Mouse (Mus musculus) E14TG2a.4 (cell line): Measurements from ENCODE around the gene Sgms1.

Source experiments
- H3K27me3 ChIP-seq: 2 replicates; pipeline ENCODE4 v1.6.1; 2014; ENCODE audit warnings: low read length, control low read depth; ENCODE audit not compliant: insufficient read depth
- H3K36me3 ChIP-seq: 2 replicates; pipeline ENCODE4 v1.6.1; 2014; ENCODE audit warnings: low read length, control low read depth; ENCODE audit not compliant: insufficient read depth
- H3K4me1 ChIP-seq: replicated peaks from 2 replicates; pipeline ENCODE4 v1.6.1; 2014; ENCODE audit warnings: low read depth, low read length, control low read depth
- H3K4me3 ChIP-seq: replicated peaks from 2 replicates; pipeline ENCODE4 v1.5.1; 2014; ENCODE audit warnings: mild to moderate bottlenecking, low read length
- H3K9me3 ChIP-seq: 2 replicates; pipeline ENCODE4 v1.6.1; 2014; ENCODE audit warnings: low read length, control low read depth
- CTCF ChIP-seq: conservative IDR thresholded peaks from 2 replicates; pipeline ENCODE4 v1.5.1; 2014; ENCODE audit warnings: low read length
- NANOG ChIP-seq: IDR thresholded peaks from 2 replicates; pipeline ENCODE4 v1.6.1; 2014; ENCODE audit warnings: borderline replicate concordance, low read length, mixed read lengths
- POU5F1 ChIP-seq: IDR thresholded peaks from 2 replicates; pipeline ENCODE4 v1.6.1; 2014; ENCODE audit warnings: low read length, borderline replicate concordance

Gene Sgms1

GRCm38 (mm10) chr19:32388191-32388921 lies 1.2 kb downstream of the Sgms1 start:
- Histone ChIP-seq H3K4me1 (peaks cover 43% of the 10 kb centered on the region), H3K27me3 (peaks cover 26% of the 10 kb centered on the region), H3K9me3 (no peaks in the 10 kb centered on the region), H3K36me3 (peaks cover 5% of the 10 kb centered on the region; the same call in 1 of the 2 replicates), H3K4me3 (peak overlapping the region; percentile 93)
- TF ChIP-seq POU5F1 = no peak

GRCm38 (mm10) chr19:32387403-32388190 lies 1.9 kb downstream of the Sgms1 start:
- peaks cover 5% of the 10 kb centered on the region; the same call in 1 of the 2 replicates for H3K36me3 ChIP-seq
- H3K4me1 ChIP-seq = peaks cover 39% of the 10 kb centered on the region
- peak overlapping the region; percentile 93 for H3K4me3 ChIP-seq
- peaks cover 26% of the 10 kb centered on the region for H3K27me3 ChIP-seq
- TF ChIP-seq CTCF = no peak
- TF ChIP-seq NANOG = no peak
- TF ChIP-seq POU5F1 = no peak
- no peaks in the 10 kb centered on the region for H3K9me3 ChIP-seq

- Histone ChIP-seq H3K4me3 (peak overlapping the region; percentile 93), H3K9me3 (no peaks in the 10 kb centered on the region), H3K27me3 (peaks cover 26% of the 10 kb centered on the region), H3K4me1 (peaks cover 36% of the 10 kb centered on the region), H3K36me3 (peaks cover 5% of the 10 kb centered on the region; the same call in 1 of the 2 replicates)
- TF ChIP-seq POU5F1 = no peak
- TF ChIP-seq CTCF = no peak
- TF ChIP-seq NANOG = no peak
These were observed 2.7 kb downstream of the Sgms1 start for GRCm38 (mm10) chr19:32386556-32387402.

- no peak for TF ChIP-seq NANOG
- no peak for TF ChIP-seq POU5F1
- no peak for TF ChIP-seq CTCF
- H3K27me3 ChIP-seq = peaks cover 21% of the 10 kb centered on the region
- H3K4me1 ChIP-seq = peaks cover 32% of the 10 kb centered on the region
- H3K9me3 ChIP-seq = no peaks in the 10 kb centered on the region
- H3K36me3 ChIP-seq = no peaks in the 10 kb centered on the region
- H3K4me3 ChIP-seq = no peak overlapping the region
These were observed 5.8 kb downstream of the Sgms1 start for GRCm38 (mm10) chr19:32383738-32384137.

DNA sequence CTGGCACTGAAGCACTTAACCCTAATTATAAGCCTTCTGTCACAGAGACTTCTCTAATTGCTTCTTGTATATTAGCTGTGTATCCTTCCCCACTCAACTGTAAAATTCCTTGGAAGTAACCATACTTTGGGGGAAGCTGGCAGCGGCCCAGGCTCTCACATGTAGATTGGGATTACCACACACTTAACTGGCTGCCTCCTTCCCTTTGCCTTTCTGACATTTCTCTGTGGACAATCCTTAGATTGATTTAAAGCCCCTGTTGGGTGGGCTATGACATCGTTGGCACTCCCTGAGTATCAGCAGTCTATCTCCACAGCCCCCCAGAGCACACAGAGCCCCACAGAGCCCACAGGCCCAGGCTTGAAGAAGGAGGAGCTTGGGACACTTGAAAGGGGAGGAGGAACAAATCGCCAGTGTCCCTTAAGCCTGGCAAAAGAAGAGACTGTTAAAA lies 8.0 kb downstream of the Sgms1 start:
- no peaks in the 10 kb centered on the region for H3K36me3 ChIP-seq

GRCm38 (mm10) chr19:32380748-32381147 lies 8.8 kb downstream of the Sgms1 start:
- Histone ChIP-seq H3K36me3 (no peaks in the 10 kb centered on the region), H3K4me1 (peaks cover 27% of the 10 kb centered on the region), H3K27me3 (peaks cover 3% of the 10 kb centered on the region), H3K4me3 (no peak overlapping the region), H3K9me3 (no peaks in the 10 kb centered on the region)
- TF ChIP-seq CTCF = no peak
- no peak for TF ChIP-seq POU5F1
- TF ChIP-seq NANOG = no peak

More for the DNA sequence above, 8.0 kb downstream of the Sgms1 start:
- TF ChIP-seq CTCF = no peak
- TF ChIP-seq POU5F1 = no peak
- no peak for TF ChIP-seq NANOG
- H3K4me3 ChIP-seq = no peak overlapping the region
- H3K9me3 ChIP-seq = no peaks in the 10 kb centered on the region
- peaks cover 30% of the 10 kb centered on the region for H3K4me1 ChIP-seq
- peaks cover 9% of the 10 kb centered on the region for H3K27me3 ChIP-seq

- H3K9me3 ChIP-seq = no peaks in the 10 kb centered on the region
- no peak for TF ChIP-seq NANOG
- no peak for TF ChIP-seq POU5F1
- no peak for TF ChIP-seq CTCF
- peaks cover 27% of the 10 kb centered on the region for H3K4me1 ChIP-seq
- no peaks in the 10 kb centered on the region for H3K27me3 ChIP-seq
- no peak overlapping the region for H3K4me3 ChIP-seq
- H3K36me3 ChIP-seq = no peaks in the 10 kb centered on the region
These were observed 10.1 kb downstream of the Sgms1 start for GRCm38 (mm10) chr19:32379239-32379920.

DNA sequence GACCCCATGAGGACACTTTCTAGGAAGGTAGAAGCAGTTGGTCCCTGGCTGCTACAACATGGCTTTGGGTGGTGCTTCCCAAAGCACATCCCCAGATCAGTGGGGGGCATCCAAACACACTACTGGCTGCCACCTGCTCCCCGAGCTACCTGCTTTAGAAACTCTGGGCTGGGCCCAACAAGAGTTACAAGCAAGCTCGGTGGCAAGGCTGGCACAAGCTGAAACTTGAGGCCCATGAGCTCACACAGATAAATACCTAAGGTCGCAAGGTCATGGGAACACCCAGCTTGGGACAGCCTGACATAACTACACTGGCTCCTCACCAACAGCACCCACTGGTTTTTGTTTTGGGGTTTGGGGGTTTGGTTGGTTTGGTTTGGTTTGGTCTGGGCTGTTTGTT lies 10.9 kb downstream of the Sgms1 start:
- no peaks in the 10 kb centered on the region for H3K9me3 ChIP-seq
- H3K4me1 ChIP-seq = peaks cover 35% of the 10 kb centered on the region
- TF ChIP-seq CTCF (no peak), POU5F1 (no peak), NANOG (no peak)
- H3K36me3 ChIP-seq = no peaks in the 10 kb centered on the region
- H3K27me3 ChIP-seq = no peaks in the 10 kb centered on the region
- H3K4me3 ChIP-seq = no peak overlapping the region
